8 mouse cellular contexts compared by ENCODE assay signal in genomic region chr2:35215363-35215762, GRCm38 (mm10). TPM values are rescaled to one million over a fixed set of nuclear protein-coding genes. Genes with fewer than 3 reads are reported as not detected.
DNase-seq lines count a peak whose midpoint lies in the region; ATAC-seq and TF ChIP-seq lines count a peak whose summit lies in the region.

No protein-coding gene starts in this region.

- TF ChIP-seq CTCF in lung, embryonic 14.5 days (IDR thresholded peaks at IDR 0.05; ENCODE audit: low read depth) = no peak

- H3K9me3 ChIP-seq in lung, embryonic 14.5 days (ENCODE audit: low read depth, low read length) = no peaks in the 10 kb centered on the region
- H3K9me3 ChIP-seq in embryonic facial prominence, embryonic 15.5 days (replicated peaks) = no peaks in the 10 kb centered on the region

- peak overlapping the region; percentile 31 for H3K27ac ChIP-seq in lung, embryonic 14.5 days (ENCODE audit: low read depth)
- no peak overlapping the region for H3K27ac ChIP-seq in embryonic facial prominence, embryonic 15.5 days (replicated peaks)

- H3K4me2 ChIP-seq in lung, embryonic 14.5 days = 0 out of 2 replicates have a peak overlapping the region, but pooled peaks have one; percentile 7
- no peak overlapping the region for H3K4me2 ChIP-seq in embryonic facial prominence, embryonic 15.5 days (replicated peaks)

- no peaks in the 10 kb centered on the region for H3K4me1 ChIP-seq in lung, embryonic 14.5 days (ENCODE audit: insufficient read depth)
- H3K4me1 ChIP-seq in embryonic facial prominence, embryonic 15.5 days = peaks cover 9% of the 10 kb centered on the region

- no peak overlapping the region for H3K9ac ChIP-seq in lung, embryonic 14.5 days
- no peak overlapping the region for H3K9ac ChIP-seq in embryonic facial prominence, embryonic 15.5 days

- WGBS in lung, embryonic 14.5 days = 56% methylated on average over 14 of the region's 14 CpGs
- WGBS in embryonic facial prominence, embryonic 15.5 days = 55% methylated on average over 14 of the region's 14 CpGs

- H3K4me3 ChIP-seq in lung, embryonic 14.5 days (ENCODE audit: low read depth, low read length) = no peak overlapping the region
- no peak overlapping the region for H3K4me3 ChIP-seq in embryonic facial prominence, embryonic 15.5 days (replicated peaks)

- H3K27me3 ChIP-seq in lung, embryonic 14.5 days (ENCODE audit: insufficient read depth, low read length) = no peaks in the 10 kb centered on the region
- H3K27me3 ChIP-seq in embryonic facial prominence, embryonic 15.5 days = no peaks in the 10 kb centered on the region

- no peak for ATAC-seq in lung, embryonic 14.5 days (ENCODE audit: insufficient read depth)
- 0 out of 2 replicates have a peak, but pooled peaks have one; percentile 22 for ATAC-seq in embryonic facial prominence, embryonic 15.5 days (ENCODE audit: insufficient number of reproducible peaks, low FRiP score, low TSS enrichment, low read depth)
- ATAC-seq in inflammation-experienced regulatory T-cells, adult 6 months = no peak

- DNase-seq in lung, embryonic 14.5 days = peak; percentile 35
- DNase-seq in lung, postnatal 36 days = no peak
- DNase-seq in kidney, adult 9 months = peak; percentile 58
- DNase-seq in neural tube, embryonic 10.5 days (ENCODE audit: extremely low spot score, low spot score) = peak; percentile 30
- DNase-seq in adrenal gland, adult 8-10 months = no peak
- no peak for DNase-seq in c-Kit-positive CD71-positive TER-119-positive erythroid progenitor cells, embryonic 14.5 days (ENCODE audit: low spot score)

- no peaks in the 10 kb centered on the region for H3K36me3 ChIP-seq in lung, embryonic 14.5 days (ENCODE audit: insufficient read depth)
- no peaks in the 10 kb centered on the region for H3K36me3 ChIP-seq in embryonic facial prominence, embryonic 15.5 days

RNA-seq across cellular contexts. Expression of gene Rab14, which starts 14.4 kb away (rescaled TPM):
- polyA plus RNA-seq in lung, embryonic 14.5 days (2014; fragmentation: Nextera tagmentation; extraction: Ambion mirVana) = 301 and 305 TPM in 2 replicates
- polyA plus RNA-seq in embryonic facial prominence, embryonic 15.5 days (2015; fragmentation: Nextera tagmentation; extraction: Ambion mirVana) = 337 and 352 TPM in 2 replicates
- 100 to 1,000 TPM; 212 to 225 (median 218) TPM for total RNA-seq in adrenal gland, adult 8-10 months (2022)
- polyA plus RNA-seq in inflammation-experienced regulatory T-cells, adult 6 months (2017; shearing (Covaris generic)) = 100 to 1,000 TPM; 103 to 133 (median 130) TPM

RNA-seq across cellular contexts. Expression of gene Gsn, which starts 40.8 kb away (rescaled TPM):
- polyA plus RNA-seq in lung, embryonic 14.5 days (2014; fragmentation: Nextera tagmentation; extraction: Ambion mirVana) = 95.9 and 112 TPM in 2 replicates
- polyA plus RNA-seq in embryonic facial prominence, embryonic 15.5 days (2015; fragmentation: Nextera tagmentation; extraction: Ambion mirVana) = 327 and 340 TPM in 2 replicates
- 100 to 1,000 TPM; 331 to 556 (median 419) TPM for total RNA-seq in adrenal gland, adult 8-10 months (2022)
- polyA plus RNA-seq in inflammation-experienced regulatory T-cells, adult 6 months (2017; shearing (Covaris generic)) = 10 to 100 TPM; 16.2 to 28.8 (median 25.4) TPM

Comparison
In these comparisons a context has a peak if more than half of its experiments do, and no peak if none do; other contexts are left out.
1. DNase-seq: peak in lung, embryonic 14.5 days (single experiment), kidney, adult 9 months (single experiment) and neural tube, embryonic 10.5 days (single experiment); none in lung, postnatal 36 days (single experiment), adrenal gland, adult 8-10 months (single experiment) and c-Kit-positive CD71-positive TER-119-positive erythroid progenitor cells, embryonic 14.5 days (single experiment).